Comparison of ENCODE assay signal across 8 mouse cellular contexts in genomic region chr14:69555110-69555831, GRCm38 (mm10). TPM values are rescaled to one million over a fixed set of nuclear protein-coding genes. Genes with fewer than 3 reads are reported as not detected.
A peak's percentile ranks its signal among the peaks of the same experiment; 100 is the strongest.
DNase-seq lines count a peak whose midpoint lies in the region; ATAC-seq and TF ChIP-seq lines count a peak whose summit lies in the region.
"Not testable (repeated sequence)": the region's sequence is repeated elsewhere in the genome, so short reads cannot be mapped to it uniquely, and the experiment has no call there.

Entpd4b (plus strand) TSS chr14:69555424.

- not testable (repeated sequence) for H3K4me3 ChIP-seq in embryonic facial prominence, embryonic 12.5 days; heart, postnatal 0 days (ENCODE audit: low read depth, low read length); intestine, postnatal 0 days (ENCODE audit: low read depth, low read length); lung, embryonic 15.5 days; neural tube, embryonic 14.5 days (ENCODE audit: low read depth, low read length)

- H3K27ac ChIP-seq in embryonic facial prominence, embryonic 12.5 days; heart, postnatal 0 days (ENCODE audit: low read depth); intestine, postnatal 0 days (ENCODE audit: low read depth, low read length); lung, embryonic 15.5 days; neural tube, embryonic 14.5 days (ENCODE audit: low read depth, low read length): not testable (repeated sequence)

- POLR2A ChIA-PET in Patski (lab: Charles Lee) = not testable (repeated sequence)

- ATAC-seq in Patski = peak; percentile 62
- peak; percentile 88; the same call in 1 of the 2 replicates for ATAC-seq in embryonic facial prominence, embryonic 12.5 days (ENCODE audit: insufficient number of reproducible peaks, insufficient read depth, low FRiP score, low TSS enrichment)
- peak; percentile 94 for ATAC-seq in heart, postnatal 0 days (ENCODE audit: insufficient read depth, low read depth)
- peak; percentile 95 for ATAC-seq in intestine, postnatal 0 days
- ATAC-seq in lung, embryonic 15.5 days (ENCODE audit: borderline replicate concordance, extremely low read depth, low FRiP score, low TSS enrichment) = peak; percentile 93
- ATAC-seq in neural tube, embryonic 14.5 days (ENCODE audit: low read depth) = peak; percentile 96

- H3K4me2 ChIP-seq in embryonic facial prominence, embryonic 12.5 days (replicated peaks); heart, postnatal 0 days (ENCODE audit: low read depth, low read length); intestine, postnatal 0 days (replicated peaks; ENCODE audit: low read depth); lung, embryonic 15.5 days; neural tube, embryonic 14.5 days (ENCODE audit: low read depth, low read length): not testable (repeated sequence)

- not testable (repeated sequence) for H3K36me3 ChIP-seq in embryonic facial prominence, embryonic 12.5 days; heart, postnatal 0 days (replicated peaks; ENCODE audit: control insufficient read depth, insufficient read depth, low read length); intestine, postnatal 0 days (ENCODE audit: control insufficient read depth, insufficient read depth); lung, embryonic 15.5 days; neural tube, embryonic 14.5 days (ENCODE audit: control insufficient read depth, insufficient read depth, low read length)

- WGBS in embryonic facial prominence, embryonic 12.5 days = no CpG with 5 or more reads among the region's 68 CpGs
- no CpG with 5 or more reads among the region's 68 CpGs for WGBS in heart, postnatal 0 days
- no CpG with 5 or more reads among the region's 68 CpGs for WGBS in intestine, postnatal 0 days
- no CpG with 5 or more reads among the region's 68 CpGs for WGBS in lung, embryonic 15.5 days
- no CpG with 5 or more reads among the region's 68 CpGs for WGBS in neural tube, embryonic 14.5 days

- DNase-seq in Patski (ENCODE audit: low read depth, low spot score); gastrocnemius, adult 8-10 months (ENCODE audit: low spot score in 2 of 2); heart, postnatal 0 days (ENCODE audit: low spot score); left cerebral cortex, postnatal 14 days (ENCODE audit: low spot score in 2 of 2): not testable (repeated sequence)

- TF ChIP-seq CTCF in Patski (IDR thresholded peaks at IDR 0.05); heart, postnatal 0 days (IDR thresholded peaks at IDR 0.05; ENCODE audit: low read depth); intestine, postnatal 0 days (IDR thresholded peaks at IDR 0.05; ENCODE audit: low read depth): not testable (repeated sequence)

- H3K9me3 ChIP-seq in embryonic facial prominence, embryonic 12.5 days; heart, postnatal 0 days (replicated peaks; ENCODE audit: control insufficient read depth, low read length); intestine, postnatal 0 days (ENCODE audit: control insufficient read depth); lung, embryonic 15.5 days; neural tube, embryonic 14.5 days (ENCODE audit: control insufficient read depth, low read length): not testable (repeated sequence)

- CTCF ChIA-PET in Patski (lab: Charles Lee) = not testable (repeated sequence)

- TF ChIP-seq EP300 in heart, postnatal 0 days (IDR thresholded peaks at IDR 0.05; ENCODE audit: low read depth) = not testable (repeated sequence)

- not testable (repeated sequence) for H3K4me1 ChIP-seq in embryonic facial prominence, embryonic 12.5 days; heart, postnatal 0 days (ENCODE audit: control insufficient read depth, insufficient read depth); intestine, postnatal 0 days (replicated peaks; ENCODE audit: control insufficient read depth, insufficient read depth, low read length); lung, embryonic 15.5 days; neural tube, embryonic 14.5 days (ENCODE audit: control insufficient read depth, insufficient read depth, low read length)

- in situ Hi-C loops in Patski (cut with MboI; ENCODE audit: low pct_unique_long_range_greater_than_20kb) = not testable (repeated sequence)

- not testable (repeated sequence) for H3K9ac ChIP-seq in embryonic facial prominence, embryonic 12.5 days; heart, postnatal 0 days (replicated peaks; ENCODE audit: low read depth, low read length); intestine, postnatal 0 days (ENCODE audit: low read depth, low read length); lung, embryonic 15.5 days; neural tube, embryonic 14.5 days (replicated peaks; ENCODE audit: low read depth, low read length)

- not testable (repeated sequence) for H3K27me3 ChIP-seq in Patski; embryonic facial prominence, embryonic 12.5 days; heart, postnatal 0 days (ENCODE audit: control insufficient read depth, insufficient read depth, low read length); intestine, postnatal 0 days (replicated peaks; ENCODE audit: control insufficient read depth, insufficient read depth, low read length); lung, embryonic 15.5 days; neural tube, embryonic 14.5 days (ENCODE audit: control insufficient read depth, insufficient read depth, low read length)

- intact Hi-C loops in left cerebral cortex, postnatal 14 days (cut with DNase I) = not testable (repeated sequence)

RNA-seq across cellular contexts. Expression of gene Entpd4b, which starts in this region (rescaled TPM):
- polyA plus RNA-seq in Patski (2021) = 25.8 TPM
- polyA plus RNA-seq in embryonic facial prominence, embryonic 12.5 days (2016; fragmentation: Nextera tagmentation; extraction: Ambion mirVana) = 14.2 and 14.5 TPM in 2 replicates
- total RNA-seq in gastrocnemius, adult 8-10 months (2022) = 10 to 100 TPM; 42.7 to 54.5 (median 51.9) TPM
- 19.8 and 30.4 TPM in 2 replicates for total RNA-seq in heart, postnatal 0 days (2014; rRNA removed; ENCODE audit: low replicate concordance)
- 17.2 and 17.7 TPM in 2 replicates for polyA plus RNA-seq in heart, postnatal 0 days (2015; fragmentation: Nextera tagmentation; extraction: Ambion mirVana)
- polyA plus RNA-seq in intestine, postnatal 0 days (2015; fragmentation: Nextera tagmentation; extraction: Ambion mirVana) = 9.9 and 11.4 TPM in 2 replicates
- 10 to 100 TPM; 41.6 to 42.1 TPM for total RNA-seq in left cerebral cortex, postnatal 14 days (2021)
- 13.6 and 13.9 TPM in 2 replicates for polyA plus RNA-seq in lung, embryonic 15.5 days (2015; fragmentation: Nextera tagmentation; extraction: Ambion mirVana)
- 23.4 and 24.4 TPM in 2 replicates for polyA plus RNA-seq in neural tube, embryonic 14.5 days (2014; fragmentation: Nextera tagmentation; extraction: Ambion mirVana)
